Mouse (Mus musculus): ENCODE measurements at regions not wholly inside any gene's neighbourhood (a gene's known extent, or its start where the extent isn't known, plus 50 kb on each side); places are given as distances from the start of the nearest gene placed in this dataset.

DNA sequence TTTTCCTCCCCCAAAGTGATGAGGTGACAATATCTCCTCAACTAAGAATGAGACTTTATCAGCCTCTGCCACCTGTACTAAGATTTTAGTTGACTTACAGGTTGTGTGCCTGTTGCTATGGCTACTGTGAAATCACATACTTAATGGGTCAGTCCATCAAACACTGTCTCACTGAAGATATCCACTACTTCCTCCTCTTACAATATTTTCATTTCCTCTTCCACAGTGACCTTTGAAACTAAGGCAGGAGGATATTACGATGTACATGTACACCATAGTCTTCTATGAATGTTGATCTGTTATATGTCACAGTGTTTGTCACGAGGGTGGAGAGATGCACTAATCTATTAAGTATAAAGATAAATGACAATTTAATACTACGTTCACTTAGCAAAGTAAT, 212.4 kb upstream of the Dab2 start:
- TF ChIP-seq ZMIZ1 (IDR thresholded peaks at IDR 0.05; ENCODE audit: low read depth, low read length), result no peak
- TF ChIP-seq SIN3A (IDR thresholded peaks at IDR 0.05; ENCODE audit: low read length), result no peak
- TF ChIP-seq ZKSCAN1 (IDR thresholded peaks at IDR 0.05; ENCODE audit: low read depth, low read length), result no peak
- TF ChIP-seq NRF1 (IDR thresholded peaks at IDR 0.05; ENCODE audit: insufficient read depth, low read depth, low read length, poor library complexity, severe bottlenecking), result no peak
- TF ChIP-seq ETS1 (IDR thresholded peaks at IDR 0.05; ENCODE audit: low read depth, low read length), result no peak
- no peak overlapping the region for H3K27ac ChIP-seq (ENCODE audit: control insufficient read depth, low read depth, low read length)
- H3K36me3 ChIP-seq (ENCODE audit: control insufficient read depth in 1 of 2, insufficient read depth in 2 of 2, low read length in 2 of 2), result no peaks in the 10 kb centered on the region
- H3K9ac ChIP-seq (ENCODE audit: control insufficient read depth, low read depth, low read length, poor library complexity, severe bottlenecking), result no peak overlapping the region
- no peaks in the 10 kb centered on the region for H3K79me2 ChIP-seq (ENCODE audit: control insufficient read depth, insufficient read depth, low read length, poor library complexity)
- no peak overlapping the region for H3K4me3 ChIP-seq (ENCODE audit: control insufficient read depth in 1 of 2, insufficient read depth in 1 of 2, low read depth in 2 of 2, low read length in 2 of 2)
- no peaks in the 10 kb centered on the region for H3K27me3 ChIP-seq (ENCODE audit: control insufficient read depth in 1 of 2, insufficient read depth in 2 of 2, low read length in 2 of 2)
- H3K9me3 ChIP-seq (replicated peaks; ENCODE audit: insufficient read depth, low read length), result no peaks in the 10 kb centered on the region
- no peak for DNase-seq (ENCODE audit: low read depth, low spot score)
- H3K4me1 ChIP-seq (ENCODE audit: control insufficient read depth in 1 of 2, insufficient read depth in 2 of 2, low read length in 2 of 2), result no peaks in the 10 kb centered on the region

GRCm38 (mm10) chr15:6088498-6088897, 211.1 kb upstream of the Dab2 start:
- no peaks in the 10 kb centered on the region for H3K4me1 ChIP-seq (ENCODE audit: control insufficient read depth in 1 of 2, insufficient read depth in 2 of 2, low read length in 2 of 2)
- H3K27me3 ChIP-seq (ENCODE audit: control insufficient read depth in 1 of 2, insufficient read depth in 2 of 2, low read length in 2 of 2), result no peaks in the 10 kb centered on the region
- H3K9me3 ChIP-seq (replicated peaks; ENCODE audit: insufficient read depth, low read length), result no peaks in the 10 kb centered on the region
- TF ChIP-seq USF2 (IDR thresholded peaks at IDR 0.05; ENCODE audit: borderline replicate concordance in 1 of 2, insufficient read depth in 1 of 2, low read depth in 1 of 2, low read length in 2 of 2) (no peak), RAD21 (IDR thresholded peaks at IDR 0.05; ENCODE audit: low read depth, low read length) (no peak), USF1 (IDR thresholded peaks at IDR 0.05; ENCODE audit: low read depth, low read length) (no peak), MAX (IDR thresholded peaks at IDR 0.05; ENCODE audit: low read length) (no peak), EP300 (IDR thresholded peaks at IDR 0.05; ENCODE audit: low read depth in 1 of 2, low read length in 2 of 2) (no peak), TCF12 (IDR thresholded peaks at IDR 0.05; ENCODE audit: low read depth, low read length) (no peak), CHD2 (IDR thresholded peaks at IDR 0.05; ENCODE audit: low read length) (no peak), SMC3 (IDR thresholded peaks at IDR 0.05; ENCODE audit: low read depth, low read length) (no peak), CHD1 (IDR thresholded peaks at IDR 0.05; ENCODE audit: low read depth, low read length) (no peak), HCFC1 (IDR thresholded peaks at IDR 0.05; ENCODE audit: low read depth, low read length) (no peak), POLR2AphosphoS5 (IDR thresholded peaks at IDR 0.05; ENCODE audit: borderline replicate concordance, low read depth, low read length) (no peak), RCOR1 (IDR thresholded peaks at IDR 0.05; ENCODE audit: low read depth, low read length) (no peak), POLR2A (IDR thresholded peaks at IDR 0.05; ENCODE audit: control insufficient read depth in 1 of 2, insufficient read depth in 1 of 2, low read depth in 1 of 2, low read length in 2 of 2, poor library complexity in 1 of 2) (no peak), MAZ (IDR thresholded peaks at IDR 0.05; ENCODE audit: low read depth, low read length) (no peak), MYB (IDR thresholded peaks at IDR 0.05; ENCODE audit: low read depth, low read length) (no peak), CTCF (IDR thresholded peaks at IDR 0.05 in 2 of 3, conservative IDR thresholded peaks at IDR 0.05 in 1 of 3; ENCODE audit: control insufficient read depth in 1 of 3, insufficient read depth in 1 of 3, low read depth in 2 of 3, low read length in 3 of 3, poor library complexity in 1 of 3, severe bottlenecking in 1 of 3) (no peak)
- H3K27ac ChIP-seq (ENCODE audit: control insufficient read depth, low read depth, low read length), result no peak overlapping the region
- no peak for DNase-seq (ENCODE audit: low read depth, low spot score)
- no peaks in the 10 kb centered on the region for H3K79me2 ChIP-seq (ENCODE audit: control insufficient read depth, insufficient read depth, low read length, poor library complexity)
- H3K36me3 ChIP-seq (ENCODE audit: control insufficient read depth in 1 of 2, insufficient read depth in 2 of 2, low read length in 2 of 2), result no peaks in the 10 kb centered on the region
- no peak overlapping the region for H3K4me3 ChIP-seq (ENCODE audit: control insufficient read depth in 1 of 2, insufficient read depth in 1 of 2, low read depth in 2 of 2, low read length in 2 of 2)
- no peak overlapping the region for H3K9ac ChIP-seq (ENCODE audit: control insufficient read depth, low read depth, low read length, poor library complexity, severe bottlenecking)

Measured in MEL (cell line).